Mouse (Mus musculus): ENCODE data around the gene Adcy9.

DNA sequence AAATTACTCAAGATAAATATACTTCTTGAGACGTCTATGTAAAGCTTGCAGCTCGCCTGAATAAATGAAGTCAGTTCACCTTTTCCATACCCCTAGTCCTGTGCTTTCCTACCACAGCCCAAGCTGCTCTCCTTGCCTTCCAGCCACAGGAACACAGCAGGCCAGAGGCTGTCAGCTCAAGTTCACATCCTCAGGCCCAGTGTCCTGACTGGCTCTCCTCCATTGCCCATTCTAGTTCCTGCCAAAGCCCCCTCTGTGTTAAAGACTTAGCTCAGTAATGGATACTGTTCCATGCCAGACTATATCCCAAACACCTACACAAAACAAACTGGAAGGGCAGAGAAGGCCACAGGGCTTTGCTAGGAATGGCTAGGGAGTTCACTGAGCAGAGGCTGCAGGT lies 12.8 kb downstream of the Adcy9 start:
- TF ChIP-seq E2F4 (IDR thresholded peaks at IDR 0.05; ENCODE audit: borderline replicate concordance, low read depth, low read length), result no peak
- no peak for TF ChIP-seq EP300 (IDR thresholded peaks at IDR 0.05; ENCODE audit: low read depth in 1 of 2, low read length in 2 of 2)

Data from MEL (cell line).